Mouse (Mus musculus) kidney, adult 2 months (tissue): ENCODE measurements around the gene Nlgn1.

ENCODE experiments used
- CTCF ChIP-seq: fragments of 200-500 bp; conservative IDR thresholded peaks from 2 replicates; pipeline ENCODE4 v1.5.1; 2011; ENCODE audit warnings: low read depth, mild to moderate bottlenecking, control low read depth, low read length, moderate library complexity, mixed read lengths; ENCODE audit not compliant: insufficient read depth, insufficient read length
- POLR2A ChIP-seq: fragments of 200-500 bp; IDR thresholded peaks from one replicate; pipeline ENCODE4 v1.6.1; 2011; ENCODE audit warnings: low read depth, low read length, control low read depth

DNA sequence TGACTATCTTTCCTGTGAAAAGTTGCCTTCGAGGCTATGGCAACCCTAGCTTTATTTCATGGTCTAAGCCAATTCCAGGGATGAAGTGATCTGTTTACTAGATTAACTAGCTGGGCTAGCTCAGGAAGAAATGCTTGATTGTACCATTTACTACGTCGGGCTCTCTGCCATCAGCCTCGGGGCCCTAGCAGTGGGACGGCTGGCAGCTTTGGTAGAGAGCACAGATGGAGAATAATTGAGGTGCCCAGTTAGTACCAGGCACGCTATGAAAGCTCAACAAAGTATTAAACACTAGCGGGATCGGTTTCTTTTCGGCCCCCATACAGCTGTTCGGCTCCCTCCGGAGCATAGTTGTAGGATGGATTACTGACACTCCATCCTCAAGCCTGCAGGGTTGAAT is 675.2 kb downstream of the Nlgn1 start:
- TF ChIP-seq CTCF (no peak), POLR2A (no peak)
